Mouse (Mus musculus): ENCODE results near the gene Trf. TPM values are rescaled to one million over a fixed set of nuclear protein-coding genes. Genes with fewer than 3 reads are reported as not detected.

The Trf gene
- 10.2 and 19.0 TPM in 2 replicates for polyA plus RNA-seq (2012; rRNA removed)

DNA sequence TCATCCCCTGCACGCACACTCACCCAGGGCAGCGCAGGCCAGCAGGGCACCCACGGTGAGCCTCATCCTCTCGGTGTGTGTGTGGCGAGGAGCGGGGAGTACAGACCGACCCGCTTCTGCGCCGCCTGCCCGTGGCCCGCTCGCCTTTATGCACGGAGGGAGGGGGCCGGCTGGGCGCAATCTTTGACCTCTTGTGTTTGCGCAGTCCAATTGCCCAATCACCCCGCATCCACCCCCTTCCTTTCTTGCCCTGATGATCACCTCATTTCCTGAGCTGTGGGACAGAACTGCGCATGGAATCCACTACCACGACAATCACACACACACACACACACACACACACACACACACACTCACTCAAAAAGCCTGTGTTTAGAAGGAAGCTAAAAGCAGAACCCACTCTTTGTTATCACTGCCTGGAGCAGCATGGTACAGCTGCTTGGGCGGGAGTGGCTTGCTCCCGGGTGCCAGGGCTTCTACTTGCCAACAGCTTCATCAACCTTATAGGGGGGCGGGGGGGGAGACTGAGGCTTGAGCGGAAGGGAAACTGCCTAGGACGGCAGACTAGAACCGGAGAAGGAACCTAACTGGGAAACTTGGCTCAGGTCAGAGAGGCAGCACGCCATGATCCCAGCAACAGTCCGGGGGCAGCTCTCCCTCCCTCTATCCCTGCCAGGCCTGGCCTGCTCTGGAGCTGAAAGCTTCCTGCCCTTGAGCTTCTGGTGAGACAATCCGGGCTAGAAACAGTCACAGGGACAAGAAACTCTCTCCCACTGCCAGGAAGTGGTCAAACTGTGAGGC is at the start of gene Trf, which contains the start of gene Gm20425:
Gene Trf (minus strand): TSS at position 294 of the 801 bp plus-strand sequence.
Gene Gm20425 (minus strand): TSS at position 157 of the 801 bp plus-strand sequence.
- TF ChIP-seq POLR2A (IDR thresholded peaks at IDR 0.05; ENCODE audit: borderline replicate concordance, extremely low read depth, insufficient read depth, insufficient read length, poor library complexity, severe bottlenecking) (no peak), CTCF (IDR thresholded peaks at IDR 0.05; ENCODE audit: borderline replicate concordance, extremely low read depth, insufficient read depth, insufficient read length) (no peak)
- DNase-seq (ENCODE audit: low read depth) = peak; percentile 70

DNA sequence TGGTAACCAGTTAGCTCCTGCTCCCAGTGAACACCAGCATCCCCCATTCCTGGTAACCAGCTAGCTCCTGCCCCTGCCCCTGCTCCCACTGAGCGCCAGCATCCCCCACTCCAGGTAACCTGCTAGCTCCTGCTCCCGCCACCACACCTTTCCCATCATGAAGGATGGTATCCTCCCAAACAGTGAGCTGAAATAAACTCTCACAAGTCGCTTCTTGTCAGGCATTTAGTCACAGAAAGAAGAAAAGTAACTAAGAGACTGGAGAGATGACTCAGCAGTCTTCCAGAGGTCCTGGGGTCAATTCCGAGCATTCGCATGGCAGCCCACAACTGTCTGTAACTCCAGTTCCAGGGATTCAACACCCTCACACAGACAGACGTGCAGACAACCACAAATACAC is 46.6 kb upstream of the Trf start:
- no peak for DNase-seq (ENCODE audit: low read depth)

DNA sequence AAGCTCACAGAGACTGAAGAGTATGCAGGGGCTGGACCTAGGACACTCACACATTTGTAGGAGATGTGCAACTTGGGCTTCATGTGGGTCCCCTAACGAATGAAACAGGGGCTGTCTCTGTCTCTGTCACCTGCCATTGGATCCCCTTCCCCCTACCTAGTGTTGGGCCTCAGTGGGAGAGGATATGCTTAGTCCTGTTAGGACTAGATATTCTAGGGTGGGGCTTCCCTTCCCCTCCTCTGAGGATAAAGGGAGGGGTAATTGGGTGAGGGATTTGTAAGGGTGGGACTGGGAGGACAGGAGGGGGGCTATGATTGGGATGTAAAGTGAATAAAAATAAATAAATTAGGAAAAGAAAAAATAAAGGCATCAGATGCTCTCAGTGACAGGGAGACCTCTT is 45.4 kb upstream of the Trf start:
- no peak for DNase-seq (ENCODE audit: low read depth)
- TF ChIP-seq POLR2A (IDR thresholded peaks at IDR 0.05; ENCODE audit: borderline replicate concordance, extremely low read depth, insufficient read depth, insufficient read length, poor library complexity, severe bottlenecking) = no peak
- no peak for TF ChIP-seq CTCF (IDR thresholded peaks at IDR 0.05; ENCODE audit: borderline replicate concordance, extremely low read depth, insufficient read depth, insufficient read length)

More for the DNA sequence above, 46.6 kb upstream of the Trf start:
- no peak for TF ChIP-seq POLR2A (IDR thresholded peaks at IDR 0.05; ENCODE audit: borderline replicate concordance, extremely low read depth, insufficient read depth, insufficient read length, poor library complexity, severe bottlenecking)
- no peak for TF ChIP-seq CTCF (IDR thresholded peaks at IDR 0.05; ENCODE audit: borderline replicate concordance, extremely low read depth, insufficient read depth, insufficient read length)

DNA sequence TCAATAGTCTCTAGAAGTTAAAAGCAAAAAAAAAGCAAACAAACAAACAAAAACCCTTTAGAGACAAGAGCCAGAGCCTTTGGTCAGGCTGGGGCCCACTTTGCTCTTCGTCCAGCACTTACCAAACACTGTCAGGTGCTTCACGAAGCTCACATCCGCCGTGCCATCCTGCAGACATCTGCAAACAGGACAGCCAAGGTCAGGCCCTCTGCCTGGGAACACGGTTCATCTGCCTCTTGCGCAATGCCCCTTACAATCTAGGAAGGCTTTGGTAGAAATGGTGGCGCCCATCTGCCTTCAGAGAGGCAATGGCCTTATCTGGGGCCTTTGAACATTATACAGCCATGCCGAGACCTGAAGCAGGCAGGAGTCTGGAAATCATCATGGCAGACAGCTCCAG is 44.6 kb upstream of the Trf start:
- no peak for TF ChIP-seq CTCF (IDR thresholded peaks at IDR 0.05; ENCODE audit: borderline replicate concordance, extremely low read depth, insufficient read depth, insufficient read length)
- no peak for TF ChIP-seq POLR2A (IDR thresholded peaks at IDR 0.05; ENCODE audit: borderline replicate concordance, extremely low read depth, insufficient read depth, insufficient read length, poor library complexity, severe bottlenecking)
- DNase-seq (ENCODE audit: low read depth) = no peak

DNA sequence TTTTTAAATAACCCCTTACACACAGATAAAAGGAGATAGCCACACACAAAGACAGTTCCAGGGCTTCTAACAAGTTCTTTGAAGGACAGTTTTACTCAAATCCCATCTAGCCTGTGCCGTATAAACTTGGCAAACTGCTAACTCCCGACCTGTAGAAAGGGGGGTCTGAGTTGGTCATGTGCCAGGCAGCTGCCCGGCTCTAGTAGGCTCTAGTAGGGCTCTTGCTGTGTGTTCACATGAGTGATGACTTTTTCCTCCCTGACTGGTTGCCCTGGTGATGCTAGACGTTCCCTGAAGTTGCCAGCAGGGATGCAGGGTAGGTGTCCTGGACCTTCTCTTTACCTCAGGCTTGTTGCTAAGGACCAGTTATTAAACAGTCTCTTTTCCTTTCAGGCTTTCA is 40.9 kb upstream of the Trf start:
- DNase-seq (ENCODE audit: low read depth) = peak; percentile 79
- TF ChIP-seq CTCF (IDR thresholded peaks at IDR 0.05; ENCODE audit: borderline replicate concordance, extremely low read depth, insufficient read depth, insufficient read length) = no peak
- TF ChIP-seq POLR2A (IDR thresholded peaks at IDR 0.05; ENCODE audit: borderline replicate concordance, extremely low read depth, insufficient read depth, insufficient read length, poor library complexity, severe bottlenecking) = no peak

DNA sequence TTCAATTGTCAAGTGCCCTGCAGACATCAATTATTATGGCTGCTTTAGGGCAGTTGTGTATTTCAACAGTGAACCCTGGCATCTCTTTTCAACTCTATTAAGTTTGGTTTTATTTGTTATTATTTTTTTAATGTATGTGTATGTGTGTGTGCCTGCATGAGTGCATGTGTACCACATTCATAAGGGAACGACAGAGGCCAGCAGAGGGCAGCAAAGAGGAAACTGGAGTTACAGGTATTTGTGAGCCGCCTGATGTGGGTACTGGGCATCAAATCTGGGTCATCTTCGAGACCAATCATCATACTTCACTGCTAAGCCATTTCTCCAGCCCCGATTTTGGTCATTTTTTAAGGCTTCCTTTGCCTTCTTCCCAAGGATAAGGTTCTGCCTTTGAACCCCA is 35.5 kb upstream of the Trf start:
- DNase-seq (ENCODE audit: low read depth) = no peak
- TF ChIP-seq POLR2A (IDR thresholded peaks at IDR 0.05; ENCODE audit: borderline replicate concordance, extremely low read depth, insufficient read depth, insufficient read length, poor library complexity, severe bottlenecking) = no peak
- TF ChIP-seq CTCF (IDR thresholded peaks at IDR 0.05; ENCODE audit: borderline replicate concordance, extremely low read depth, insufficient read depth, insufficient read length) = no peak

DNA sequence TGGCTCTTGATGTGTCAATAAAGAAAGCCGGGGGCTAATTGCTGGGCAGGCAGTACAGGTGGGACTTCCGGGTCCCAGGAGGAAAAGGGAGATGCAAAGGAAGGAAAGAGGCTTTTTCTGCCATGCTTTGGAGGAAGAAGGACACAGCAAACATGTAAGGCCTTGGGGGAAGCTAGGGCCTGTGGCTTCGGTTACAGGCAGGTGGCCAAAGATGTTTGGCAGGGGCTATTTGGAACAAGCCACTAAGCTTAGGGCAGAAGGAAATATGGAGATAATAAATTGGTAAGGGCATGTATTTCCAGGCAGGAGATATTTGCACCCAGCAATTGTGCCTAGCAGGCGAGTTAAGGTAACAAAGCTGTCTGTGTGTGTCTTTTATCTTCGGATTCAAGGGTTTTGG is 22.7 kb upstream of the Trf start:
- TF ChIP-seq CTCF (IDR thresholded peaks at IDR 0.05; ENCODE audit: borderline replicate concordance, extremely low read depth, insufficient read depth, insufficient read length) = no peak
- no peak for DNase-seq (ENCODE audit: low read depth)

DNA sequence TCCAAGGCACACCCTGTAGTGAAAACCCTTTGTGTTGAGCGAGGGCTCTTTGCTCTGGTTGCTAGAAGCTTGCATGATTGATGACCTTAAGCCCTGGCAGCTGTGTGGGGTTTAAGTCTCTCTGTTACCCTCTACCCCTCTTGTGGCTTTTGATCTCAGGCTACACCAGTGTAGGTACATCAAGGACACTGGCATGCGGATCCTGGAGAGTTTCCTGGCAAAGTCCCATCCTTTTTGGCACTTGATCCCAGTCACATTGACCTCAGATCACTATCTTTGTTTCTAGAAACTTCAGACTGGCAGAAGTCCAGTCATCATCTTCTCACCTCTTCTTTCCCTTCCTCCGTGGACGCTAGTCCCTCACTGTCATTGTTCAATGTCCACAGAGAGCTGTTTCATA is 18.4 kb upstream of the Trf start:
- DNase-seq (ENCODE audit: low read depth) = no peak
- no peak for TF ChIP-seq CTCF (IDR thresholded peaks at IDR 0.05; ENCODE audit: borderline replicate concordance, extremely low read depth, insufficient read depth, insufficient read length)
- TF ChIP-seq POLR2A (IDR thresholded peaks at IDR 0.05; ENCODE audit: borderline replicate concordance, extremely low read depth, insufficient read depth, insufficient read length, poor library complexity, severe bottlenecking) = no peak

DNA sequence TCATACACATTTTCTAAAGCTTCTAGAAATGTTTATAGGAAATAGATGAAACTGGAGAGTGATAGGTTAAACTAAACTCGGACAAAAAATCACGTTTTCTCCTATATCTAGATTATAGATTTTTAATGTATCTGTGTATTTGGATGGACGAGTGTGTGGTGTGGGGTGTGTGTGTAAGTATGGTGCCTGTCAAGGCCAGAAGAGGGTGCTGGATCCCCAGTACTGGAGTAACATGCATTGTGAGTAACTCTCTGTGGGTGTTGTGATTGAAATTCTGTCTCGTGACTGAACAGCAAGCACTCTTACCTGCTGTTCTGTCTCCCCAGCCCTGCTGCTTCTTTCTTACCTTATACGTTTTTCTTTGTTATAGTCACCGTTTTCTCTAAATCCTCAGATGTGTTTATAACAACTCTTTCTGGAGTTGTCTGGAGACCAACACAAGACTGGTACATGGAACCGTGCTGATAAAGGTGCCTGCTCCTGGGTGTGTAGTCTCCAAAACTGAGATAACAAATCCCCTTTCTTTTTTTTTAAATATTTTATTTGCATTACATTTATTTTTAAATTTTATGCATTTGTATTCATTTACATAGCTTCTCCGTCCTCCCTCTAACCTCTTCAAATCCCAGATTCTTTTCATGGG is 16.4 kb upstream of the Trf start:
- DNase-seq (ENCODE audit: low read depth) = no peak
- TF ChIP-seq POLR2A (IDR thresholded peaks at IDR 0.05; ENCODE audit: borderline replicate concordance, extremely low read depth, insufficient read depth, insufficient read length, poor library complexity, severe bottlenecking) = no peak
- no peak for TF ChIP-seq CTCF (IDR thresholded peaks at IDR 0.05; ENCODE audit: borderline replicate concordance, extremely low read depth, insufficient read depth, insufficient read length)

DNA sequence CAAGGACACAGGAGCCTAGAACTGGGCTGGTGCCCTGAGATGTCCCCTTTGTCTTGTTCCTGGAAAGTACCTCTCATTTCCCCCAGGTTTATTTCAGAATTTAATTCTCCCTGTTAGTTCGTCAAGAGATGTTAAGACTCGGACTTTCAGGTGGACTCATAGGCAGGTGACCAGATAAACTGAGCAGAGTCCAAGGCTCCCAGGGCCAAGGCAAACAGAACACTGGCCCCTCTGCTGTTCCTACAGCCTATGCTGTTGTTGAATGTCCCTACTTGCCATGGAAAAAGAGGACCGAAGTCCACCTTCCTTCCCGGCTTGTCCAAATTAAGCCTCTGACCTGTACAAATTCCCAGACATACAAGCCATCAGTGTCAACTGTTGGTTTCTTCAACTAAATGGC is 13.4 kb upstream of the Trf start:
- no peak for TF ChIP-seq CTCF (IDR thresholded peaks at IDR 0.05; ENCODE audit: borderline replicate concordance, extremely low read depth, insufficient read depth, insufficient read length)
- no peak for TF ChIP-seq POLR2A (IDR thresholded peaks at IDR 0.05; ENCODE audit: borderline replicate concordance, extremely low read depth, insufficient read depth, insufficient read length, poor library complexity, severe bottlenecking)
- no peak for DNase-seq (ENCODE audit: low read depth)

DNA sequence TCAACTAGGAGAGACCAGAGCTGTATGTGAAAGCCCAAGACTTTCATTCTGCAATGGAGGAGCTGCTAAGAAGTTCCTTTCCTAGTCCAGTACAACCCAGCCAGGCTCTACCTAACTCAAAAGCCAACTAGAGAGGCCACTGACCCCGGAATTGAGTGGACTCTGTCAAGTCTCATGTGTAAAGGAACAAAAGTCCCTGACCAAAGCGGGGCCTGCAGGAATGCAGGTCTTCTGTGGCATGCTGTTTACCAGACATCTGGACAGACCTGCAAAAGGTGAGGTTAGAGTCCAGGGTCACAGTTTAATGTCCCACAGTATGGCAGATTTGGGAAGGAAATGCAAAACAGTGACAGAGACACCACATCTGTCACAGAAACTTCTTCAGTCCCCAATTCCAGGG is 11.0 kb upstream of the Trf start:
- no peak for DNase-seq (ENCODE audit: low read depth)
- no peak for TF ChIP-seq POLR2A (IDR thresholded peaks at IDR 0.05; ENCODE audit: borderline replicate concordance, extremely low read depth, insufficient read depth, insufficient read length, poor library complexity, severe bottlenecking)
- TF ChIP-seq CTCF (IDR thresholded peaks at IDR 0.05; ENCODE audit: borderline replicate concordance, extremely low read depth, insufficient read depth, insufficient read length) = no peak

DNA sequence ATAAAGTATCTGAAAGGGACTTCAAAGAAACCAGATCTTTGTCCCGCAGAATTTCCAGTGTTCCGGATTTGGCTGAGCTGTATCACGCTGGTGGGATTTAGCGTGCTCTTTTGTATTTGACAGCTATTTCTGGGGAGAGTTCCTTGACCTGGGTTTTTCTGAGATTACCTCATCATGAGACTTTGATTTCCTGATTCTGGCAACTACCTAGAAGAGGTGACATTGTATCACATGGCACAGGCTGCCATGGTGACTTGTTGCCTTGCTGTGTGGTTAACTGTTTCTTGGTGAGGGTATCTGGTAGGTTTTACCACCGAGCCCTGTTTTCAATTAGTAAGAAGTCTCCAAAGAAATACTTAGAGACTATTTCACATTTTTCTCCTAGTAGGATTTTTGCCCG is 9.2 kb upstream of the Trf start:
- no peak for DNase-seq (ENCODE audit: low read depth)
- TF ChIP-seq POLR2A (IDR thresholded peaks at IDR 0.05; ENCODE audit: borderline replicate concordance, extremely low read depth, insufficient read depth, insufficient read length, poor library complexity, severe bottlenecking) = no peak
- no peak for TF ChIP-seq CTCF (IDR thresholded peaks at IDR 0.05; ENCODE audit: borderline replicate concordance, extremely low read depth, insufficient read depth, insufficient read length)

All from brain, embryonic 14.5 days (tissue).